Mouse (Mus musculus) left cerebral cortex, postnatal 10 days (tissue): Measurements from ENCODE around the gene Nhsl2. TPM values are rescaled to one million over a fixed set of nuclear protein-coding genes. Genes with fewer than 3 reads are reported as not detected.

Source experiments
- DNase-seq, 2 experiments: peaks; one replicate each; pipeline ENCODE4 v3.0.0; 2021 to 2022; ENCODE audit warnings: low spot score in 2 of 2, mixed read lengths in 1 of 2; ENCODE audit errors: extremely low spot score in 1 of 2
- intact Hi-C: fragments of 180-260 bp; cut with DNase I; formaldehyde crosslinking; loops from one replicate; pipeline ENCODE4 v1.15.1; 2025
- total RNA-seq, 2 experiments: library from RNA; stranded (reverse); gene quantifications; 2 replicates each; pipeline ENCODE4 v1.2.3; 2021

Nhsl2 gene
- total RNA-seq, 2 experiments from 2014 or later, result 20.2 to 21.7 TPM

DNA sequence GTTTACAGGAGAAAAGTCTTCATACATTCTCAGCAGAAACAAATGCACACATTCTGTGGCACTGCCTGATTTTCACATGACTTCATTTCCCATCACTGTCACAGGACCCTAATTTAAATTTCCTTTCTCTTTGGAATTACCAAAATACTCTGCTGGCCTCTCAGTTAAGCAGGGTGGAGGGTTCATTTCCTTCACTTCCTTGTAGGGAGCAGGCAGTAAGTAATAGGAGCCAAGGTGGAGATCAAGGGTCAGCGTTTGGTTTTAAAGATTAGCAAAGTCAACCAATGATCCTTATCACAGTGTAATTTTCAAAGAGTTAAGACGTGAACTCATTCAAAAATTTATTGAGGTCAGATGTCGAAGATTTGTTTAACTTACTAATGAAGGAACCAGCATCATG lies 175.8 kb downstream of the Nhsl2 start:
- intact Hi-C loops, result no loop called here
- no peak for DNase-seq

GRCm38 (mm10) chrX:102031851-102032250 lies 182.7 kb downstream of the Nhsl2 start:
- intact Hi-C loops, result no loop called here

DNA sequence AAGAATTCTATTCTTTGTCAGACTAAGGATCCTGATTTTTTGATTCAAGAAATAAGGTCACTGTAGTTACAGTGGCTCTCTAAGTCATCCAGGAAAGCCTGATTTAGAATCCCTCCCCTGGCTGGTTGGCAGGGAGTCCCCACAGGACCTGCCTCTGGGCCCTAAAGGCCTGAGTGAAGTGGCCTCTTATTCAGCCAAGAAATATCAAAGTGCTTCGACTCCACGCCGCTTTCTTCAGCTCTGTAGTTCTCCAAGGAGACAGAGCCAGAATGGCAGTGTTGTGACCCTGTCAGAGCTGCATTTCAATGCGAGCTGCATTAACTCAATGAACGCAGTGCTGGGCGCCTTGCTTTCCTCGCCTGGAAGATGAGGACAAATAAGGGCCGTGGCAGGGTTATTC lies 183.2 kb downstream of the Nhsl2 start:
- intact Hi-C loops, result no loop called here
- DNase-seq, result no peak

More at GRCm38 (mm10) chrX:102031851-102032250, 182.7 kb downstream of the Nhsl2 start:
- peak in 1 of 2 experiments; percentile 34 for DNase-seq

GRCm38 (mm10) chrX:102033566-102033965 lies 184.4 kb downstream of the Nhsl2 start:
- intact Hi-C loops, result no loop called here
- no peak for DNase-seq

GRCm38 (mm10) chrX:102035671-102036070 lies 186.5 kb downstream of the Nhsl2 start:
- intact Hi-C loops, result no loop called here
- no peak for DNase-seq

- no peak for DNase-seq
- intact Hi-C loops, result no loop called here
Observed at GRCm38 (mm10) chrX:102036866-102037361, 187.7 kb downstream of the Nhsl2 start.

DNA sequence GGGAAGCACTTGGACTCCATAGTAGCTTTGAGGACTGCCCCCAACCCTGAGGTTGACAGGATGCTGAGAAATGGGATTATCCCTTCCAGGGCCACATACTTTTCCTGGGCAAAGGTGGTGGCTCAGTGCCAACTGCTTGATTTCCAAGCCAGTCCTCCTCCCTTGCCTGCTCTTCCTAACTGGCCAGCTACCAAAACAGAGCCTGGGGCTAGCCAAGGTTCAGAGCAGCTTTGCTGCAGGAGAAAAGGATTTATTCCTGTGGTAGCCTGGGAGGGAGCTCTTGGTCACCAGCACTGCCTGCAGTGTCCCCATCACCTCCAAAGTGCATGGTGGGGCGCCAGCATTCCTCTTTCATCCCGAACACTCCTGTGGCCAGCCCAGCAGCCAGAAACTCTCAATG lies 188.3 kb downstream of the Nhsl2 start:
- peak in 1 of 2 experiments; percentile 34 for DNase-seq
- intact Hi-C loops, result no loop called here

- intact Hi-C loops, result no loop called here
- no peak for DNase-seq
Observed at GRCm38 (mm10) chrX:102041562-102041961, 192.4 kb downstream of the Nhsl2 start.

DNA sequence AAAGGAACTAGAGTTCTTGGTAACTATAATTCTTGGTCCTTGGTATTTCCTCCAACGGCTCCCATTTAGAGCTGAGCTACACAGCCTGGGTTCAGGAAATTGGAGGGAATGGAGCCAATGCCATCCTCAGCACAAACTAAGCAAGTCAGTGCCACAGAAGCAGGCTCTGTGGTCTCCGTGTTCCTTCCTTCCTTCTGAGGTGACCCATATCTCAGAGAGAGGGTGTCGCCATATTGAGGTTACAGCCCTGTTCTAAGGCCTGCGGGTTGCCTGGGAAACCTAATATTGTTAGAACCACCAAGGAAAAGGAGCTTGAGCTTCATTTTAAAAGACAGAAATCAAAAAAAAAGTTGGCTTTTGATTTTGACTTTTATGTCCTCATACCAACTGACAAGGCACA lies 193.2 kb downstream of the Nhsl2 start:
- DNase-seq, result no peak
- intact Hi-C loops, result no loop called here

GRCm38 (mm10) chrX:102050552-102050951 lies 201.4 kb downstream of the Nhsl2 start:
- intact Hi-C loops, result loop anchor here (10.0 kb wide), 1 partner anchor 236 kb away; no protein-coding TSS in a partner anchor
- DNase-seq, result no peak

DNA sequence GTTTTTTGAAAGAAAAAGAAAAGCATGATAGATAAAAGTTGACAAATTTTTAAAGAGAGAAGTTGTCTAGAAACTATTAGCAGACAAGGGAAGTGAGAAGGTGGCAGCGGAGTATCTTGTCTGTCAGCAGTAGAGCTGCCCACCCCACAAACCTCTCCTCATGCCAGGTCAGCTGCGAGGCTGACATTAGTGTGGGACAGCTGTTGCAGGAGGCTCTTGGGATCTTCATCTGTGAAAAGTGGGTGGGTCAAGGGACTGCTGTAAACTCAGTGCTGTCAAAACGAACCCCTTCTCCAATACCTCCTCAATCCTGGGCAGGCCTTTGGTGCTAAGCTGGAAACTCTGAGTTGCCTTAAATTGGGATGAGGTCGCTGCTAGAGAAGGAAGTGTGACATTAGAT lies 202.0 kb downstream of the Nhsl2 start:
- no peak for DNase-seq
- intact Hi-C loops, result loop anchor here (10.0 kb wide), 1 partner anchor 236 kb away; no protein-coding TSS in a partner anchor

DNA sequence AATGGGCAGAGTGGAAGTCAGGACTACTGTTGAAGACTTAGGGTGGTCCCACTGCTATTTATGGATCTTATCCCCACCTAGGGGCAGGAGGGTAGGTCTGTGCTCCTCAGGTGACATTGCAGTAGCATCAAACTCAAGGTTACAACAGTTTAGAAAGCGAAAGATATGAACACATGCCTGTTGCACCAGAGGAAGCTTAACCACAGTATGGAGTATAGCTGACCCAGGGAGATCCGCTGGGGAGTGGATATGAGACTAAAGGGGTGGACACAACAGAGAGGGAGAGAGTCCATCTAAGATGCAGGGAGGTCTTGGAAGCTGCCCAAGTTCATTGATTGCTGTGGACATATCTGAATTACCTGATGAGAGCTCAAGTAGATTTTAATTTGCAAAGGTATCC lies 204.2 kb downstream of the Nhsl2 start:
- no peak for DNase-seq
- intact Hi-C loops, result loop anchor here (10.0 kb wide), 1 partner anchor 239 kb away; no protein-coding TSS in a partner anchor

DNA sequence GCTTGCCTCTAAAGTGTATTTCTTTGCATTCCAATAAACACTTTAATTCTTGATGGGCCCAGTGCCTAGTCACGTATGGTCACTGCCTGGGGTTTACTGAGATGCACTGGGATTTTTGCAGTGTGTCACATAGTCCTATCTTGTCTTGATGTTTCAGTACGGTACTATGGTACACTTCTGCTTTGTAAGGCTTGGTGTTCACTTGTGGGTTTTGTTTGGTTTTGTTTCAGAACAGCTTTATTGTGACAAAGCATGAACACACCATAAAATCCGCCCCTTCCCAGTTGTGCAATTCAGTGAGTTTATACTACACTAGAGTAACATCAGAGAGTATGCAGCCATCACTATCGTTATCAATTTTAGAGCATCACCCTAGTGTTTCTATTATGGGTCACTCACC lies 204.8 kb downstream of the Nhsl2 start:
- intact Hi-C loops, result loop anchor here (10.0 kb wide), 1 partner anchor 239 kb away; no protein-coding TSS in a partner anchor
- DNase-seq, result no peak

- no peak for DNase-seq
Observed at GRCm38 (mm10) chrX:102059437-102059836, 210.3 kb downstream of the Nhsl2 start.

GRCm38 (mm10) chrX:102060243-102060642 lies 211.1 kb downstream of the Nhsl2 start:
- no peak for DNase-seq
- intact Hi-C loops, result no loop called here

More at GRCm38 (mm10) chrX:102059437-102059836, 210.3 kb downstream of the Nhsl2 start:
- intact Hi-C loops, result loop anchor here (10.0 kb wide), 1 partner anchor 245 kb away; no protein-coding TSS in a partner anchor

GRCm38 (mm10) chrX:102060891-102061290 lies 211.7 kb downstream of the Nhsl2 start:
- intact Hi-C loops, result no loop called here
- peak; percentile 13 to 57 for DNase-seq

DNA sequence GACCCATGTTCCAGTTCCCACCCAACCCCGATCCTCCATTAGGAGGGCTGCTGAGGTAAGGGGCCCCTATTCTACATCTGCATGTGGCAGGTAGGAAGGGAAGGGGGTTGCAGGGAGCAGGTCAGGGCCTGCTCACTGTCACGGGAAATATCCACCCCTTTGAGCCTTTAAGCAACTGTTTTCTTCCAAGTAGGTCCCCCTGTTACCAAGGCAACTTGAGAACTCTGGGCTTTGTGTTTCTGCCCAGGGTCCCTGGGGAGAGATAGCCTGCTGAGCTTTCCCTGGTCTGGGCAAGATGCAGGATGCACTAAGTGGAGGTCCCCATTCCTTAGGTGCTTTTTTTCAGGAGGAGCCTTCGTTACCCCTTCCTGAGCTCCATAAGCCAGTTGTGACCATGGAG lies 214.9 kb downstream of the Nhsl2 start:
- no peak for DNase-seq
- intact Hi-C loops, result no loop called here

DNA sequence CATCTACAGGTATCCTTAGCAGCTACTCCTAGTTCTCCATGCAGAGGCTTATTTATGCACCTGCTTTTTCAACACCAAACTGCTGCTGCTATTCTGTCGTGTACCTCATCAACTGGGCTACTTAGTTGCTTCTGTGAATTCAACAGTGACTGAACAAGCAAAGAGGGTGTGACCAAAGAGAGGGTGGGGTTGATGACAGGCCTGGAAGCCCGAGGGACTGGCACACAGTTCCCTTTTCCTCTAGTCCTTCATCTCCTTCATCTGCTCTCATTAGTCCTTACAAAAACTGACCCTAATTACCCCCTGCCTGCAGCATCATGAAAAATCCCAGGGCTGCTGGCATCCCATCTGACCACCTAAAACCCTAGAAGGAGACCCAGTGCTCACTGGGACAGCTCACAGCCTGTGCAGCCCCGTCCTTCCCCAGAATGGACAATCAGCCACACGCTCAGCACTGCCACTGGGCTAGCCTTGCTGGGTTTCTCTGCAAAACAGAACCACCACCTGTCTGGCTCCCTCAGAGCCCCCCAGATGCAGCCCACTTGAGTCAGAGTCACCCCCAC lies 216.1 kb downstream of the Nhsl2 start:
- intact Hi-C loops, result loop anchor here (5.0 kb wide), 1 partner anchor 108 kb away; no protein-coding TSS in a partner anchor
- no peak for DNase-seq

DNA sequence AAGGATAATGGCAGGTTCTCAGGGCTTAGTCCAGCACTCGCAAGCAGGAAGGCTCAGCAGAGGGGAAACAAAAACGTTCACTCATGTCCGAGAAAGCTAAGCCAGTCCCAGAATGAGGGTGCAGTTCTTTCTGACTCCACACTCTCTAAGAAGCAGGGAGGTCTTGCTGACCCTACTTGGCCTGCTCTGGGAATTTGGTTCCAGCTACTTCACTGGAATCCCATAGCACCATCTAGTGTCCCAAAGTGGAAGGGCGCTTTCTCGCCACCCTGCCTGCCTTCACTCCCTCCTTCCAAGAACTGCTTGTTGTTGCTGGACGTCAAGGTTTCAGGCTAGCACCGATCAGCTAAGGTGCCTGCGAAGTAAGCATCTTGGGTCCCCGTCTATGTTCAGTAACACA lies 216.9 kb downstream of the Nhsl2 start:
- peak; percentile 44 to 69 for DNase-seq
- intact Hi-C loops, result loop anchor here (5.0 kb wide), 1 partner anchor 109 kb away; no protein-coding TSS in a partner anchor

DNA sequence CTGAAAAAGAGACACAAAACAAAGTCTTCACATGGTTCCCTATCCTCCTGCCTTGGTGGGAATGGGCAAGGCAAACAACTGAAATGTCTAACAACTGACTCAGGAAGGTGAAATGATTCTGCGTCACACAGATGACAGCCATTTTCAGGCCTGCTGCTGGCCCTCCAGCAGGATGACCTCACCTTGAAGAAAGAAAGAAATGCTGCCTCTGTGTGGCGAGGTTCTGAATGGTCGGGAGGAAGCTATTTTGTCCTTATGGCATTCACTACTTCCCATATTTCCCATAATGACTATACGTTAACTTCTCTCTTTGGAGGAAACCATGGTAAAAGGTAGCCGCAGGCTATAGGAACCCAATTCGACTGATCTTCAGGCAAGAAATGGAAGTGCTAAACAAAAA lies 217.9 kb downstream of the Nhsl2 start:
- intact Hi-C loops, result loop anchor here (5.0 kb wide), 1 partner anchor 110 kb away; no protein-coding TSS in a partner anchor
- no peak for DNase-seq
